Mouse (Mus musculus) liver, embryonic 15.5 days (tissue): ENCODE measurements around the gene Asb15. TPM values are rescaled to one million over a fixed set of nuclear protein-coding genes. Genes with fewer than 3 reads are reported as not detected.

Experiments used
- ATAC-seq: fragments of 200-750 bp; cut with Nextera tagmentation; 2 replicates; pipeline ENCODE4 v1.8.0; 2017; ENCODE audit warnings: moderate number of reproducible peaks, mild to moderate bottlenecking, moderate library complexity; ENCODE audit not compliant: insufficient read depth
- H3K27ac ChIP-seq: fragments of 300-500 bp; sonication (generic); replicated peaks from 2 replicates; pipeline ENCODE4 v1.5.1; 2015; ENCODE audit warnings: mild to moderate bottlenecking, inconsistent platforms
- H3K27me3 ChIP-seq: fragments of 300-500 bp; sonication (generic); 2 replicates; pipeline ENCODE4 v1.6.1; 2015; ENCODE audit warnings: mild to moderate bottlenecking, inconsistent platforms
- H3K36me3 ChIP-seq: fragments of 300-500 bp; sonication (generic); replicated peaks from 2 replicates; pipeline ENCODE4 v1.6.1; 2015; ENCODE audit warnings: moderate library complexity, mild to moderate bottlenecking, inconsistent platforms
- H3K4me1 ChIP-seq: fragments of 300-500 bp; sonication (generic); replicated peaks from 2 replicates; pipeline ENCODE4 v1.6.1; 2015; ENCODE audit warnings: inconsistent platforms
- H3K4me2 ChIP-seq: fragments of 300-500 bp; sonication (generic); 2 replicates; pipeline ENCODE4 v1.6.1; 2015; ENCODE audit warnings: moderate library complexity, mild to moderate bottlenecking, inconsistent platforms
- H3K4me3 ChIP-seq: fragments of 300-500 bp; sonication (generic); replicated peaks from 2 replicates; pipeline ENCODE4 v1.5.1; 2015; ENCODE audit warnings: mild to moderate bottlenecking, inconsistent platforms
- H3K9ac ChIP-seq: fragments of 300-500 bp; sonication (generic); 2 replicates; pipeline ENCODE4 v1.6.1; 2015; ENCODE audit warnings: moderate library complexity, mild to moderate bottlenecking, inconsistent platforms
- H3K9me3 ChIP-seq: fragments of 300-500 bp; sonication (generic); replicated peaks from 2 replicates; pipeline ENCODE4 v1.6.1; 2016; ENCODE audit warnings: inconsistent platforms
- WGBS: fragments of 180-500 bp; shearing (Covaris S2); methylation state at CpG from one replicate; pipeline ENCODE4 v1.1.7; 2015; ENCODE audit warnings: mixed read lengths; ENCODE audit not compliant: insufficient replicate concordance; 5-methylcytosine and 5-hydroxymethylcytosine counted together
- polyA plus RNA-seq: library from polyadenylated mRNA; unstranded; fragments of >200 nt; fragmentation: Nextera tagmentation; extraction: Ambion mirVana; gene quantifications from 2 replicates; pipeline ENCODE4 v1.2.1, GENCODE M21; 2015

Asb15 gene
- polyA plus RNA-seq, 1 experiment from 2014 or later = 0.02 TPM

GRCm38 (mm10) chr6:24597500-24597899 lies 69.6 kb downstream of the Asb15 start, which contains the start of gene Lmod2:
Lmod2 (plus strand) TSS chr6:24597762.
- no peak within 1 kb of the TSS for H3K27ac ChIP-seq
- H3K36me3 ChIP-seq = no peaks in the 10 kb centered on the region
- no peaks in the 10 kb centered on the region for H3K4me1 ChIP-seq
- H3K4me3 ChIP-seq = no peak within 1 kb of the TSS
- no peak for ATAC-seq
- no peaks in the 10 kb centered on the region for H3K27me3 ChIP-seq
- H3K4me2 ChIP-seq = no peak within 1 kb of the TSS
- WGBS = 70% methylated on average over 10 of the region's 10 CpGs
- no peak within 1 kb of the TSS for H3K9ac ChIP-seq
- H3K9me3 ChIP-seq = no peaks in the 10 kb centered on the region

- Histone ChIP-seq H3K4me2 (no peak overlapping the region), H3K4me1 (no peaks in the 10 kb centered on the region), H3K36me3 (no peaks in the 10 kb centered on the region), H3K9me3 (no peaks in the 10 kb centered on the region), H3K27ac (no peak overlapping the region), H3K9ac (no peak overlapping the region), H3K27me3 (no peaks in the 10 kb centered on the region), H3K4me3 (no peak overlapping the region)
- no peak for ATAC-seq
- 70% methylated on average over 6 of the region's 6 CpGs for WGBS
Observed at GRCm38 (mm10) chr6:24599179-24599578, 71.2 kb downstream of the Asb15 start.

- no peak for ATAC-seq
- H3K4me3 ChIP-seq = no peak overlapping the region
- H3K9ac ChIP-seq = no peak overlapping the region
Observed at GRCm38 (mm10) chr6:24599639-24600038, 71.7 kb downstream of the Asb15 start.

GRCm38 (mm10) chr6:24600134-24600533 lies 72.2 kb downstream of the Asb15 start:
- Histone ChIP-seq H3K9ac (no peak overlapping the region), H3K9me3 (no peaks in the 10 kb centered on the region), H3K27ac (no peak overlapping the region), H3K4me2 (no peak overlapping the region), H3K36me3 (no peaks in the 10 kb centered on the region), H3K27me3 (no peaks in the 10 kb centered on the region), H3K4me1 (no peaks in the 10 kb centered on the region), H3K4me3 (no peak overlapping the region)
- WGBS = 68% methylated on average over 6 of the region's 6 CpGs
- no peak for ATAC-seq

More at GRCm38 (mm10) chr6:24599639-24600038, 71.7 kb downstream of the Asb15 start:
- 67% methylated on average over 5 of the region's 5 CpGs for WGBS
- no peaks in the 10 kb centered on the region for H3K36me3 ChIP-seq
- no peaks in the 10 kb centered on the region for H3K27me3 ChIP-seq
- no peaks in the 10 kb centered on the region for H3K4me1 ChIP-seq
- no peak overlapping the region for H3K4me2 ChIP-seq
- H3K9me3 ChIP-seq = no peaks in the 10 kb centered on the region
- no peak overlapping the region for H3K27ac ChIP-seq

GRCm38 (mm10) chr6:24600726-24601125 lies 72.8 kb downstream of the Asb15 start:
- Histone ChIP-seq H3K27ac (no peak overlapping the region), H3K4me3 (no peak overlapping the region), H3K4me1 (no peaks in the 10 kb centered on the region), H3K9me3 (no peaks in the 10 kb centered on the region), H3K27me3 (no peaks in the 10 kb centered on the region), H3K9ac (no peak overlapping the region), H3K4me2 (no peak overlapping the region), H3K36me3 (no peaks in the 10 kb centered on the region)
- WGBS = 54% methylated on average over 4 of the region's 4 CpGs
- ATAC-seq = no peak

- H3K27me3 ChIP-seq = no peaks in the 10 kb centered on the region
Observed at GRCm38 (mm10) chr6:24601668-24602067, 73.7 kb downstream of the Asb15 start.

GRCm38 (mm10) chr6:24602351-24602750 lies 74.4 kb downstream of the Asb15 start:
- Histone ChIP-seq H3K4me3 (no peak overlapping the region), H3K27me3 (no peaks in the 10 kb centered on the region), H3K36me3 (no peaks in the 10 kb centered on the region), H3K27ac (no peak overlapping the region), H3K4me1 (no peaks in the 10 kb centered on the region), H3K4me2 (no peak overlapping the region), H3K9ac (no peak overlapping the region), H3K9me3 (no peaks in the 10 kb centered on the region)
- ATAC-seq = no peak
- 52% methylated on average over 3 of the region's 3 CpGs for WGBS

More at GRCm38 (mm10) chr6:24601668-24602067, 73.7 kb downstream of the Asb15 start:
- Histone ChIP-seq H3K9me3 (no peaks in the 10 kb centered on the region), H3K36me3 (no peaks in the 10 kb centered on the region), H3K4me2 (no peak overlapping the region), H3K4me1 (no peaks in the 10 kb centered on the region), H3K27ac (no peak overlapping the region), H3K4me3 (no peak overlapping the region), H3K9ac (no peak overlapping the region)
- ATAC-seq = no peak
- WGBS = 36% methylated on average over 1 of the region's 1 CpGs

- no peak overlapping the region for H3K9ac ChIP-seq
- no peak overlapping the region for H3K27ac ChIP-seq
- no peaks in the 10 kb centered on the region for H3K27me3 ChIP-seq
- H3K36me3 ChIP-seq = no peaks in the 10 kb centered on the region
- no peak overlapping the region for H3K4me3 ChIP-seq
- ATAC-seq = no peak
- H3K9me3 ChIP-seq = no peaks in the 10 kb centered on the region
- 63% methylated on average over 5 of the region's 5 CpGs for WGBS
- no peak overlapping the region for H3K4me2 ChIP-seq
- H3K4me1 ChIP-seq = no peaks in the 10 kb centered on the region
Observed at GRCm38 (mm10) chr6:24602993-24603392, 75.0 kb downstream of the Asb15 start.

GRCm38 (mm10) chr6:24604289-24604688 lies 76.3 kb downstream of the Asb15 start:
- Histone ChIP-seq H3K4me1 (no peaks in the 10 kb centered on the region), H3K9me3 (no peaks in the 10 kb centered on the region), H3K36me3 (no peaks in the 10 kb centered on the region), H3K27ac (no peak overlapping the region), H3K27me3 (no peaks in the 10 kb centered on the region), H3K9ac (no peak overlapping the region), H3K4me2 (no peak overlapping the region), H3K4me3 (no peak overlapping the region)
- no peak for ATAC-seq
- 73% methylated on average over 7 of the region's 7 CpGs for WGBS

GRCm38 (mm10) chr6:24605631-24606030 lies 77.7 kb downstream of the Asb15 start:
- no peaks in the 10 kb centered on the region for H3K4me1 ChIP-seq
- 67% methylated on average over 8 of the region's 8 CpGs for WGBS
- H3K9ac ChIP-seq = no peak overlapping the region
- H3K27me3 ChIP-seq = no peaks in the 10 kb centered on the region
- H3K36me3 ChIP-seq = no peaks in the 10 kb centered on the region
- ATAC-seq = no peak
- H3K27ac ChIP-seq = no peak overlapping the region
- no peak overlapping the region for H3K4me2 ChIP-seq
- H3K9me3 ChIP-seq = no peaks in the 10 kb centered on the region
- H3K4me3 ChIP-seq = no peak overlapping the region

GRCm38 (mm10) chr6:24606512-24606911 lies 78.6 kb downstream of the Asb15 start:
- Histone ChIP-seq H3K36me3 (no peaks in the 10 kb centered on the region), H3K27ac (no peak overlapping the region), H3K4me1 (no peaks in the 10 kb centered on the region), H3K27me3 (no peaks in the 10 kb centered on the region), H3K9me3 (no peaks in the 10 kb centered on the region), H3K4me3 (no peak overlapping the region), H3K9ac (no peak overlapping the region), H3K4me2 (no peak overlapping the region)
- WGBS = 65% methylated on average over 10 of the region's 10 CpGs
- no peak for ATAC-seq

- Histone ChIP-seq H3K27ac (no peak overlapping the region), H3K27me3 (no peaks in the 10 kb centered on the region), H3K36me3 (peaks cover 3% of the 10 kb centered on the region; the same call in 1 of the 2 replicates), H3K9me3 (no peaks in the 10 kb centered on the region), H3K4me1 (no peaks in the 10 kb centered on the region), H3K4me3 (no peak overlapping the region), H3K9ac (no peak overlapping the region), H3K4me2 (no peak overlapping the region)
- no peak for ATAC-seq
- WGBS = 86% methylated on average over 15 of the region's 15 CpGs
Observed at GRCm38 (mm10) chr6:24607531-24607930, 79.6 kb downstream of the Asb15 start.
